In genomic region chr10:108395229-108395628, GRCm38 (mm10) we compare ENCODE assay signal across 24 mouse cellular contexts.
DNase-seq lines count a peak whose midpoint lies in the region; ATAC-seq lines count a peak whose summit lies in the region.
"Had no signal": no experiment of that assay in that cellular context is flagged by ENCODE, and none has a peak within 500 bp of the region (broad histone marks: within the 10 kb centered on the region; RNA-seq: fewer than 3 reads in every experiment).

No protein-coding gene starts in this region.

- intact Hi-C loops in gastrocnemius, postnatal 14 days (cut with DNase I; ENCODE audit: low total_unique reads) = no loop called here

- no peak overlapping the region for H3K4me2 ChIP-seq in liver, embryonic 12.5 days
- no peak overlapping the region for H3K4me2 ChIP-seq in forebrain, embryonic 11.5 days (ENCODE audit: low read depth, low read length, severe bottlenecking)
- H3K4me2 ChIP-seq in intestine, embryonic 16.5 days (ENCODE audit: low read depth, low read length) = no peak overlapping the region
- H3K4me2 ChIP-seq: embryonic facial prominence, embryonic 15.5 days; forebrain, embryonic 13.5 days; hindbrain, embryonic 12.5 days had no signal

- WGBS in liver, embryonic 12.5 days (ENCODE audit: insufficient replicate concordance) = 69% methylated on average over 12 of the region's 12 CpGs
- WGBS in forebrain, embryonic 11.5 days = 95% methylated on average over 12 of the region's 12 CpGs
- 85% methylated on average over 12 of the region's 12 CpGs for WGBS in intestine, embryonic 16.5 days

- H3K4me1 ChIP-seq in liver, embryonic 12.5 days = peaks cover 10% of the 10 kb centered on the region
- no peaks in the 10 kb centered on the region for H3K4me1 ChIP-seq in forebrain, embryonic 11.5 days (replicated peaks; ENCODE audit: control insufficient read depth, insufficient read depth, low read length)
- H3K4me1 ChIP-seq in intestine, embryonic 16.5 days (ENCODE audit: control insufficient read depth, insufficient read depth, low read length) = no peaks in the 10 kb centered on the region
- H3K4me1 ChIP-seq: embryonic facial prominence, embryonic 15.5 days; forebrain, embryonic 13.5 days; hindbrain, embryonic 12.5 days had no signal

- H3K9me3 ChIP-seq in liver, embryonic 12.5 days (replicated peaks) = no peaks in the 10 kb centered on the region
- H3K9me3 ChIP-seq in forebrain, embryonic 11.5 days (ENCODE audit: control insufficient read depth, low read length) = no peaks in the 10 kb centered on the region
- H3K9me3 ChIP-seq in intestine, embryonic 16.5 days (ENCODE audit: control insufficient read depth, low read length) = no peaks in the 10 kb centered on the region
- H3K9me3 ChIP-seq: embryonic facial prominence, embryonic 15.5 days; forebrain, embryonic 13.5 days; heart, embryonic 10.5 days; hindbrain, embryonic 12.5 days had no signal

- H3K36me3 ChIP-seq in liver, embryonic 12.5 days = no peaks in the 10 kb centered on the region
- H3K36me3 ChIP-seq in forebrain, embryonic 11.5 days (ENCODE audit: control insufficient read depth, insufficient read depth, low read length) = no peaks in the 10 kb centered on the region
- no peaks in the 10 kb centered on the region for H3K36me3 ChIP-seq in intestine, embryonic 16.5 days (ENCODE audit: control insufficient read depth, insufficient read depth, low read length)
- H3K36me3 ChIP-seq: embryonic facial prominence, embryonic 15.5 days; hindbrain, embryonic 12.5 days had no signal

- no peak overlapping the region for H3K27ac ChIP-seq in liver, embryonic 12.5 days
- H3K27ac ChIP-seq in forebrain, embryonic 11.5 days (ENCODE audit: low read depth, low read length) = no peak overlapping the region
- no peak overlapping the region for H3K27ac ChIP-seq in intestine, embryonic 16.5 days (ENCODE audit: low read length)
- H3K27ac ChIP-seq: embryonic facial prominence, embryonic 15.5 days; forebrain, embryonic 13.5 days; heart, embryonic 10.5 days; hindbrain, embryonic 12.5 days had no signal

- H3K27me3 ChIP-seq in liver, embryonic 12.5 days (replicated peaks) = no peaks in the 10 kb centered on the region
- H3K27me3 ChIP-seq in forebrain, embryonic 11.5 days (ENCODE audit: control insufficient read depth, insufficient read depth, low read length) = no peaks in the 10 kb centered on the region
- H3K27me3 ChIP-seq in intestine, embryonic 16.5 days (replicated peaks; ENCODE audit: control insufficient read depth, insufficient read depth, low read length) = no peaks in the 10 kb centered on the region
- H3K27me3 ChIP-seq: embryonic facial prominence, embryonic 15.5 days; forebrain, embryonic 13.5 days; hindbrain, embryonic 12.5 days; Patski had no signal

- H3K4me3 ChIP-seq in liver, embryonic 12.5 days = no peak overlapping the region
- H3K4me3 ChIP-seq in forebrain, embryonic 11.5 days (ENCODE audit: low read depth, low read length) = no peak overlapping the region
- no peak overlapping the region for H3K4me3 ChIP-seq in intestine, embryonic 16.5 days (ENCODE audit: low read length)
- H3K4me3 ChIP-seq: embryonic facial prominence, embryonic 15.5 days; forebrain, embryonic 13.5 days; heart, embryonic 10.5 days; hindbrain, embryonic 12.5 days had no signal

- DNase-seq in liver (no peak), MEL-GATA-1-ER (ENCODE audit: extremely low read depth, low read depth) (peak; percentile 65)
- DNase-seq in c-Kit-positive CD71-positive TER-119-positive erythroid progenitor cells, embryonic 14.5 days (ENCODE audit: low spot score) = peak; percentile 65
- DNase-seq in forebrain, embryonic 11.5 days (ENCODE audit: low spot score) = no peak
- no peak for DNase-seq in gastrocnemius, postnatal 14 days
- DNase-seq: adrenal gland, postnatal 14 days; cerebellum, adult 11 months; cerebellum, adult 8-10 months; cerebellum, postnatal 14 days; embryo, embryonic 11 days; forebrain, postnatal 0 days; gastrocnemius, postnatal 25 days; heart, postnatal 10 days; heart, postnatal 4 days had no signal

- peak; percentile 71; the same call in 1 of the 2 replicates for ATAC-seq in liver, embryonic 12.5 days
- ATAC-seq in forebrain, embryonic 11.5 days (replicated peaks; ENCODE audit: low FRiP score) = no peak
- ATAC-seq in intestine, embryonic 16.5 days = no peak
- ATAC-seq: activated CD4-positive, CD25-positive, alpha-beta regulatory T cell, adult 4 months; forebrain, embryonic 13.5 days; forebrain, postnatal 0 days; hindbrain, embryonic 16.5 days; inflammation-experienced regulatory T-cells, adult 6 months; Patski had no signal

- H3K9ac ChIP-seq in liver, embryonic 12.5 days = no peak overlapping the region
- no peak overlapping the region for H3K9ac ChIP-seq in forebrain, embryonic 11.5 days (ENCODE audit: low read length)
- H3K9ac ChIP-seq in intestine, embryonic 16.5 days (ENCODE audit: low read depth, low read length) = no peak overlapping the region
- H3K9ac ChIP-seq: embryonic facial prominence, embryonic 15.5 days; forebrain, embryonic 13.5 days; forebrain, postnatal 0 days; hindbrain, embryonic 12.5 days had no signal

Comparison
In these comparisons a context has a peak if more than half of its experiments do, and no peak if none do; other contexts are left out.
1. DNase-seq: peak in MEL-GATA-1-ER (single experiment) and c-Kit-positive CD71-positive TER-119-positive erythroid progenitor cells, embryonic 14.5 days (single experiment); none in liver (single experiment), forebrain, embryonic 11.5 days (single experiment) and gastrocnemius, postnatal 14 days (single experiment).